Mouse (Mus musculus): Measurements from ENCODE around the gene Hgfac.

Gene Hgfac

DNA sequence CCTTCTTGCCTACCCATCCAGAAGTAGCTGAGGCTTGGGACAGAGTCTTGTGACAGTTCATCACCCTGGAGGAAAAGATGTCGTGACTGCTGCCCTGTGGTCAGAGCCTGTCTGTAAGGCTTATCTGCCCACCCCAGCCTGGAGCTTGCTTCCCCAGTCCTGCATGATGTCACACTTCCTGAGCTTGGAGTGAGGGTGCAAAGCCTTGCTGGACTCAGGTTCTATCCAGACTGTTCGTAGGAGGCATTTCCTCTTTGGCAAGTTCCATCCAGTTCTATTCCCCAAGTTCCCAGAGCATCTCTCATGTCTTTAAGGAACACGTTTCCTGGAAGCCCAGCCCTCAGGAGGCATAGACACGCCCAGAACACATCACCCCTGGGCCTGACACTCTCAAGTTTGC lies 5.5 kb upstream of the Hgfac start:
- in situ Hi-C loops (cut with MboI, MseI): loop anchor here in 1 of 2 experiments (5.0 kb wide), 1 partner anchor 48 kb away; no protein-coding TSS in a partner anchor

DNA sequence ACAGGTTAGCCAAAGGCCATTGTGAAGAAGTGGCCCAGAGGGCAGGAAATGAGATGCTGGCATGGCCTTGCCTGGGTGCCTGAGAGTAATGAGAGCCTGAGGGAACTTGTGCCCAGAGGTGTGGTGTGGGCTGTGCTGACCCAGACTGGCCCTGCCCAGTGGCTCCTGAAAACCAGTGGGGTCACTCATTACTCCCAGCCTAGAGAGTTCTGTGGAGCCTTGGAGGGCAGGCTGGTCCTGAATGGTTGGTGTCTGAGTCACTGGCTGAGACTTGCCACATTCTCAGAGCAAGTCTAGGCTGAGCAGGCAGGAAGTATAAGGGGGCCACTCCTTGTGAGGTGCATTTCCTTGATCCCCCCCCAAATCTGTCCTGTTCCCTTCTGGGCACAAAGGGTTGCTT lies 3.9 kb upstream of the Hgfac start:
- in situ Hi-C loops (cut with MboI, MseI): loop anchor here in 1 of 2 experiments (5.0 kb wide), 1 partner anchor 50 kb away; no protein-coding TSS in a partner anchor

DNA sequence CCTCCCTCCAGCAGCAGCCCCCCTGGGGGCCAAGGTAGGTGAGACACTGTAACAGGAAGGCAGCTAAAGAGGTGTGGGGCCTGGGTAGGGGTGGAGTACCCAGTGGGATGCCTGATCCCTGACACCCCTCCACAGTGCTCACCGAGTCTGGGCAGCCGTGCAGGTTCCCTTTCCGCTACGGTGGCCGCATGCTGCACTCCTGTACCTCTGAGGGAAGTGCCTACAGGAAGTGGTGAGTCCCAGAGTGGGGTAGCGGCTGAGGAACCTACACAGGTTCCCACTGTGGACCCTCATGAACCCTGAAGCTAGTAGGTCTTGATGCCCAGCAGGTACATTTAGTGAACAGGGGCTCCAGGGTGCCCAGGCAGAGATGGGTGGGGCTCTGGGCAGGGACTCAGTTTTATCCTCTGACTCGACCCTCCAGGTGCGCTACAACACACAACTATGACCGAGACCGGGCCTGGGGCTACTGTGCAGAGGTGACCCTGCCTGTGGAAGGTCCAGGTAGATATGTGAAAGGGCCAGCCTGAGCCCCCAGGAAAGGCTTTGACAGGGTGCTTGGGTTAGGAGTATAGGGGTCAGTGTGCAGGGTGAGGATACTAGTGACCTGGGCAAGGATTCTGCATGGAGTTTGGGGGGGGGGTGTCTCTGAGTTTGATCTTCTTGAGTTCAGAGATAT lies 1.3 kb downstream of the Hgfac start:
- in situ Hi-C loops (cut with MboI, MseI): loop anchor here (5.0 kb wide), 2 partner anchors 55 to 125 kb away; no protein-coding TSS in a partner anchor

DNA sequence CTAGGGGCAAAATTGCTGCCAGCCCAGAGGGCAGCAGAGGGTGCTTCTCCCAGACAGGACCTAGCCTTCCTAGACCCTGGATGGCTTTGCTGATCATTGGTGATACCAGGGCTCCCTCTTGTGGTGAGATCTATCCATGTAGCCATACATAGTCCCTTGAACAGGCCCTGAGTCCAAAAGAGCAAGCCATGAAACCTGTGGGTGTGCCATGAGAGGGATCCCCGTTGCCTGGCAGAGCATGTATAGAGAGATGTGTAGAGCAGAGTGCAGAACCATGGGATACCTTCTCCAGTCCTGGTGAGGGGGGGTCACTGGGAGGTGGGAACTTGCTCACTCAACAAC lies 1.8 kb downstream of the Hgfac start:
- in situ Hi-C loops (cut with MboI, MseI): loop anchor here (5.0 kb wide), 2 partner anchors 56 to 126 kb away; no protein-coding TSS in a partner anchor

DNA sequence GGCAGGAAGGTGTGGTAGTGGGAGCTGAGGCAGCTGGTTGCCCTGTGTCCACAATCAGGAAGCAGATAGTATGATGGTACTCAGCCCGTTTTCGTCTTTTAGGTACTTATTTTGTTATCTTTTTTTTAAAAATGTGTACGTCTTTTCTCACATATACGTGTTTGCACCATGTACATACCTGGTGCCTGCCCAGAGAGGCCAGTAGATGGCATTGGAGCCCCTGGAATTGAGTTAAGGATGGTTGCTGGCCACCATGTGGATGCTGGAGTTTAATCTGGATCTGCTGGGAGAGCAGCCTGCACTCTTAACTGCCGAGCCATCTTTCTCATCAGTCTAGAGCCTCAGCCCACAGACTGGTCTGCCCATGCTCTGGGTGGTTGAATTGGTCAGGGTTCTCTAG lies 9.2 kb downstream of the Hgfac start:
- in situ Hi-C loops (cut with MboI, MseI): loop anchor here in 1 of 2 experiments (25.0 kb wide), 1 partner anchor 1463 kb away; no protein-coding TSS in a partner anchor

DNA sequence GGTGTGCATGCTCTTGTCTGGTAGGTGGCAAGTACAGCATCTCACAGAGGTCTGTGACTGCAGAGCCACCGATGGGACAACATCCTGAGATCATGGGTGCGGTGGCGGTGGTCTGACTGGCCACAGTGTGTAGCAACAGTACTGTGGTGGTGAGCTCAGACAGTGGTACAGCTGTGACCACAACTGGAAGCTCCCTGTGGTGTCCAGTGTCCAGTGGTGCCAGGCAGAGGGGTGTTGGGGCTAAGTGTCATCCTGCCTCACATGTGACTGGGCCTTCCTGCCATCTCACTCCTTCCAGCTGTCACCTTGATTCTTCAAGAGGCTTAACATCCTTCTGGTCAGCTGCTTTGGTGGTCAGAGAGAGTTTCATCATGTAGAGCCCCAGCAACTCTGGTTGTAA lies 13.3 kb downstream of the Hgfac start:
- in situ Hi-C loops (cut with MboI, MseI): loop anchor here in 1 of 2 experiments (25.0 kb wide), 1 partner anchor 1467 kb away; no protein-coding TSS in a partner anchor

DNA sequence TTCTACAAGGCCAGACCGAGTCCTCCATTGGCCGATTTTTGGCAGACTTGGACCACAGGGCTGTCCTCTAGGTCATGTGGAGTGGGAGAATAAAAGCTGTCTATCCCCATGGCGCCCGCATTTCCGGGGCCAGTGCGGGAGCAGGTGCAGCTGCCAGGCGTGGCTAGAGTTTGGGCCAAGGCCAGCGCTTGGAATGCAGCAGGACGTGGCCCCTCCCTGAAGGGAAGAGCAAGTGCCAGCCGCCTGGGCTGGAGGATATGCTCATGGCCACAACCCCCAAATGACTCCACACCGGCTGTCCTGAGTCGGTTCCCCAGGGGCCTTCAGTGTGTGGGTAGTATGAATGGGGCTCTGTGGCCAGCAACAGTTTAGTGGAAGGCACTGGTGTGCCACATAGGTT lies 13.8 kb downstream of the Hgfac start:
- in situ Hi-C loops (cut with MboI, MseI): loop anchor here in 1 of 2 experiments (25.0 kb wide), 1 partner anchor 1468 kb away; no protein-coding TSS in a partner anchor

DNA sequence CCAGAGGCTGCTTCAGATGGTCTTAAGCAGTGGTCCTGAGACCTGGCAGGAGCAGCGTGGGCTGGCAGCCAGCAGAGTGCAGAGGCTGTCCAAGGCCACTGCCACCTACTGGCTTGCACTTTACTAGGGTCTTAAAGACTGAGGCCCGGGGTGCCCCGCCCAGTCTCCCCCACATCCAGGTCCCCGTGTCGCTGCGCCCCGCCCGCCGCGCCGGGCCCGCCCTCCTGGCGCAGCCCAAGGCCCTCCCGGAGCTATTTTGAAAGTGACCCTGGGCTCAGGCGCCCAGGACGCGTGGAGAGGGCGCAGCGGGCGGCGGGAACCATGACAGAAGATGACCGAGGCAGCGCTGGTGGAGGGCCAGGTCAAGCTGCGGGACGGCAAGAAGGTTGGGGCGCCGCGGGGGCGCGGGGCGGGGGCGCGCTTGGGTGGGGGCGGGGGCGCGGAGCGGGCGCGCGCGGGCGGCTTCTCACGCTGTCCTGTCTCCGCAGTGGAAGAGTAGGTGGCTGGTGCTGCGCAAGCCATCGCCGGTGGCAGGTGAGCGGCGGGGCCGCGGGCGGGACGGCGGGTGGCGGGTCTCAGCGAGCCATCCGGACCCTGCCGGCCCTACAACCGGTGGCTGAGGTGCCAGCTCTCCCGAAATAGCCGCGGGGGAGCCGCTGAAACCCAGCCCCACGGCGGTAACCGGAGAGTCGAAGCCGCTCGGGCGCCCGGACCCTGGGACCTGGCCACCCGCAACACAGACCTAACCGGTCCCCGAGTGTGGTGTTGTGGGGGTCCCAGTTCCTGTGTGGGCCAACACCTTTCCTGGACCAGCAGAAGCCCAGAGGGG lies 15.5 kb downstream of the Hgfac start, which contains the start of gene Dok7:
TSS of gene Dok7 (plus strand) at position 163 of the 829 bp plus-strand sequence.
- in situ Hi-C loops (cut with MboI, MseI): loop anchor here in 1 of 2 experiments (25.0 kb wide), 1 partner anchor 1470 kb away; no protein-coding TSS in a partner anchor

DNA sequence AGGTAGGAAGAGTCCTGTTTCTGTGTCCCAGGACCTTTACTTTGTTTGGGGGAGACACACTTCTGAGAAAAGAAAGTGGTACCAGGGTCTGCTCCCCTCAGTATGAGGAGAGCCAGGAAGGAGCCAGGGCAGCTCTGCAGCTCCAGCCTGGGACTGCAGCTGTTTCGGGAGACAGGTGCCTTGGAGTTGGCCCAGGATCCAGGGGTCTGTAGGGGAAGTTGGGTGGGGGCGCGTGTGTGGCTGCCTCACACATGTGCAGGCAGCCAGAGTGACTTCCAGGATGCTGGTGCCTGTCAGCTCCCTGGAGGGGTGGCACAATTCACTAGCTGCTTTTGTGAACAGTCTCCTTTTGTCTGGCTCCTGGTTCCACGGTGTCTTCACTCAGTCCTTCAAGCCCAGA lies 16.3 kb downstream of the Hgfac start:
- in situ Hi-C loops (cut with MboI, MseI): loop anchor here in 1 of 2 experiments (25.0 kb wide), 1 partner anchor 1470 kb away; no protein-coding TSS in a partner anchor

DNA sequence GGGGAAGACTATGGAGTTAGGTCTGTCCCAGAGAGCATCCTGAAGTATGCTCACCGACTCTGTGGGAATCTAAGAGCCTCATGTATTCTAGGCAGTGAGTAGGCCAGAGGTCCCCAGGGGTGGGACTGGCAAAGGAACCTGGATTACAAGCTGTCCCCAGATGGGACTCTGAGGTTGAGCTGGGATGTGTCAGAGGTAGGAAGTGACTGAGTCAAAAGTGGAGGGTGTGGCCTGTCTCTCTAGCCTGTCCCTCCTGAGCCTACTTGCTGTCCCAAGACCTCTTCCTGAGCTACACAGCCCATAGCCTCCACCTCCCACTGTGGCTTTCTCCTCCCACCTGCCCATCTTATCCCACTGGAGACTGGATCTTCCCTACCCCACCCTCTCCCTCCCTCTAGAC lies 16.9 kb downstream of the Hgfac start:
- in situ Hi-C loops (cut with MboI, MseI): loop anchor here in 1 of 2 experiments (25.0 kb wide), 1 partner anchor 1471 kb away; no protein-coding TSS in a partner anchor

DNA sequence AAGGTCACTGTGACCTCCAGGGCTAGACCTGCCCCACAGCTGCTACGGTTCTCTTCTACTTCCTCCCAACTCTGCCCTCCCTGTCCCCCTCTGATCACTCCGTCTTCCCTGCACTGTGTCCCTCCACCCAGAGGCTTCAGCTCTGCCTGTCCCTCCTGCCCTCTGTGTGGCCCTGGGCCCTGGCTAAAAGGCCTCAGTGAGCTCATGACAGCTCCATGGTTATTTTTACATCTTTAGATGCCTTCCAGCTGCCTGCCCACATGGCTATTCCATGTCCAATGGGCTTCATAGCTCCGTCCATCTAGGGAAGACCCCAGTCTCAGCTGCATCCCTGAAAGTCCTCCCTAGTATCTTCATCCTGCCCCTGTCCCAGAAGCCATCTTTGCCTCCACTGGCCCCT lies 18.8 kb downstream of the Hgfac start:
- in situ Hi-C loops (cut with MboI, MseI): loop anchor here in 1 of 2 experiments (25.0 kb wide), 1 partner anchor 1473 kb away; no protein-coding TSS in a partner anchor

DNA sequence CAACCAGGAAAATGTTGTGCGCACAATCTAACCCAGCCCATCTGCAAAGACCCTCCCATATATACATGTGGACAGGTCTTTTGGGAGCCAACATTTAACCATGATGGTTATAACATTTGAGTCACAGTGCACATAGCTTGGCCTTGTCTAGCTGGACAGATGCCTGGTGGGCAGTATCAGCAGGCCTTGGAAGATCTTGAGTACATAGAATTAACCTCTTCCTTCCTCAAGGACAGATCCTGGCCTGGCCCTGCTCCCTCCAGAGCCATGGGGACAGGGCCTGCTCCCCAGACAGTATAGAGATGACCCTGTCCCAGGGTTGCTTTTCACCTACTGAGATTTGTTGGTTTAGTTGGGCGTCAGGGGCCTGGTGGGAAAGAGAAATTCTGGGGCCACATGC lies 28.5 kb downstream of the Hgfac start:
- in situ Hi-C loops (cut with MboI, MseI): loop anchor here in 1 of 2 experiments (25.0 kb wide), 1 partner anchor 1483 kb away; no protein-coding TSS in a partner anchor

DNA sequence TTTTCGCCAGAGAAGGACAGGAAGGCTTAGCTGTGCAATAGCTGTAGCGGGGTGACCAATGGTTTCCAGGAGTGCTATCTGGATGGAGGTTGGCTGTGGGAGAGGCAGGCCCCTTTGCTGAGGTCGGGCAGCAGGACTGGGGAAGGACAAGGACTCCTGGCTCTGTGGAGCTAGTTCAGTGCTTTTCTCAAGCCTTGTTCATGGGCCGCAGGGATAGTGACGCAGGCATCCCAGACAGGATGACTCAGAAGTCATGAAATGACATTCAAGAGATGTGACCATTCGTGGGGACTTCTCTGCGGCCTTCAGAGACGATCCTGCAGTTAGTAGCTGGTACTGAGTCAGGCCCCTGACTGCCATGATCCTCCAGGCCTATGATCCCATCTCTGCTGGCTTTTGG lies 29.0 kb downstream of the Hgfac start:
- in situ Hi-C loops (cut with MboI, MseI): loop anchor here in 1 of 2 experiments (25.0 kb wide), 1 partner anchor 1483 kb away; no protein-coding TSS in a partner anchor

DNA sequence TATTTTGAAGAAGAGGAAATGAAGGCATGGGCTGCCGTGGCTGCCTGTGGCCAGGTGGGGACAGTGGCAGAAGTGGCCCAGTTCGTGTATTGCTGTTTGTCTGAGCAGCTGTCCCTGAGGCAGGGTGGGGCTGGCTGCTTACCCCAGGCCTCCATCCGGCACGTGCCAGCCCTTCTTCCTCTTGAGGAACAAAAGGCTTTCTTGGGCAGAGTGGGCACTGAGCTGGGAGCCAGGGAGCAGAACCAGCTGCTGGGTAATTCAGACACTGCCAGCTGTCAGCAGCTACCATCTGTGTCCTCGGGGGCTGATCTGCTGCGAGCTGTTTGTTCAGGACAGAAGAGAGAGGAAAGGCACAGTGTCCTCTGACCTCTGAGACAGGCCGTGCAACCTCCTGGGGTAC lies 29.6 kb downstream of the Hgfac start:
- in situ Hi-C loops (cut with MboI, MseI): loop anchor here in 1 of 2 experiments (25.0 kb wide), 1 partner anchor 1484 kb away; no protein-coding TSS in a partner anchor

DNA sequence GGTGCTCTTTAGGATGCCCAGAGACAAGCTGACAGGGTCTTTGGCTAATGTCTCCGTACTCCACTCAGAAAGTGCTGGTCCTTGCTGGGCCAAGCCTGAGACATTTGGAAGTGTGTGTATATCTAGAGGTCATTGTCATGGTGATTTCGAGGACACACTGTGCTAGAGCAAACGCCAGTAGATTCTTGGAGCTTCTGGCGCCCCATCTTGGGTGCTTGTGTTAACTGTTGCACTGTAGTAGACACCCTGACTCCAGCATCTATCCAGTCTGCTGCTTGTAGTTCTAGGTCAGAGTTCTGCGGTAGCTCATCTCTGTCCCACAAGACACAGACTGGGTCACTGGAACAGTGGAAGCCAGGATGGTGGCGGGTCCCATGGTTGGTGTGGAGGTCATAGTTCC lies 30.5 kb downstream of the Hgfac start:
- in situ Hi-C loops (cut with MboI, MseI): loop anchor here in 1 of 2 experiments (25.0 kb wide), 1 partner anchor 1485 kb away; no protein-coding TSS in a partner anchor

DNA sequence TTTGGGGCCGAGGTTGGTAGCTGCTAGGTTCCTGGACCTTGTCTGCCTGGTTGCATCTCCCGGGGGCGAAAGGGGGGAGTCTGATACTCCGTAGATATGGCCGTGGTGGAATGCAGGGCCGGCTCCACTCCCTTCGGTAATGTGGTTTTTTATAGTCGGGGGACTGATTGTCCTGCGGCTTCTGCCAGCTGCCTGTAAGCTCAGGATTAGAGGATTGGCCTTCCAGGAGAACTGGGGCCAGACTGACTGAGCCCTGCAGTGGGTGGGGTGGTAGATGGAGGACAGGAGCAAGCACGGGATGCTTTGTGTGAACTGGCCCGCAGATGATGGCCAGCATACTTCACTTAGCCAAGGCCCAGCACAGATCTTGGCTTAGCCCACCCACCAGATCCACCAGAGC lies 31.9 kb downstream of the Hgfac start:
- in situ Hi-C loops (cut with MboI, MseI): loop anchor here in 1 of 2 experiments (25.0 kb wide), 1 partner anchor 1486 kb away; no protein-coding TSS in a partner anchor

DNA sequence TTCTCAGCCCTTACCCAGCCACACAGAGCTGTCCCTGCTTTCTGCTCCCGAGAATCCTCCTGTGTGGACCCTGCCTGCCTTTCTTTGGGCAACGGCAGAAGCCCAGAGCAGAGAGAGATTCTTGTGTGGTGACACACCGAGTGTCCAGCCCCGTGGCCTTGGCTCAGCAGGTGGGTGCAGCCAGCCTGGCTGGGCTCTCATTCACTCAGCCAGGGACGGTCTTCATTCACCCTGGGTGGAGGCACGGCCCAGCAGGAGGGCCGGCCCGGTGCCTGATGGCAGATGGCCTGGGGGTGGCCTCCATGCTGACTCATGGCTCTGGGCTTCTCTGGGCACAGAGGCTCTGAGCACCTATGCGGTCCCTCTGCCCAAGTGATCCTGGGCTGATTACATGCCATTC lies 32.7 kb downstream of the Hgfac start:
- in situ Hi-C loops (cut with MboI, MseI): loop anchor here in 1 of 2 experiments (25.0 kb wide), 1 partner anchor 1487 kb away; no protein-coding TSS in a partner anchor

DNA sequence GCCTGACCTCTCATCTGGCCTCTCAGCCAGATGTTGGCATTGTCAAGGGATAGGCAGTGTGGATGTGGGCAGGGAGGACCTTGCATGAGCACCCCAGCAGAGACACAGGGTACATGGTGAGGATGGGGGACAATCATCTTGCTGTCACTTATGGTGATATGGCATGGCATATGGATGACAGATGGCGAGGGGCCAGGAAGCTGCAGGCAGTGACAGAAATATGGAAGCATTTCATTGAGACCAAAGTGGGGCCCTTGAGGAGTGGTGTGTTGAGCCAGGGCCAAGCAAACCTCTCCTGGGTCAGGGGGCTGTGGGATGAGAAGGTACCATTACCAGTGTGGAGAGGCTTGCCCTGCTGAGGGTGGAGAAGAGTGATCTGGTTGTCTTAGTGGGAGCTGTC lies 35.1 kb downstream of the Hgfac start:
- in situ Hi-C loops (cut with MboI, MseI): no loop called here

DNA sequence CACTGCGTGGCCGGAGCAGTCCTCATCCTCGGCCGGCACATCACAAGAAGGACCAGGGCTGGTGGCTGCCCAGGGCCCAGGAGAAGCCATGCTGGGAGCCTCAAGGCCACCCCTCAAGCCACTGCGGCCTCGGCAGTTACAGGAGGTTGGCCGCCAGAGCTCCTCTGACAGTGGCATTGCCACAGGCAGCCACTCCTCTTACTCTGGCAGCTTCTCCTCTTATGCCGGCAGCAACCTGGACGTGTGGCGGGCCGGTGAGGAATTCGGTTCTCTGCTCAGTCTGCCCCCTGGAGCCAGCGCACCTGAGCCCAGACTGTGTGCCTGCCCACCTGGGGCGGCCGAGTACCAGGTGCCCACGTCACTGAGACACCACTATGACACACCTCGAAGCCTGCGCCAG lies 37.8 kb downstream of the Hgfac start:
- in situ Hi-C loops (cut with MboI, MseI): no loop called here

DNA sequence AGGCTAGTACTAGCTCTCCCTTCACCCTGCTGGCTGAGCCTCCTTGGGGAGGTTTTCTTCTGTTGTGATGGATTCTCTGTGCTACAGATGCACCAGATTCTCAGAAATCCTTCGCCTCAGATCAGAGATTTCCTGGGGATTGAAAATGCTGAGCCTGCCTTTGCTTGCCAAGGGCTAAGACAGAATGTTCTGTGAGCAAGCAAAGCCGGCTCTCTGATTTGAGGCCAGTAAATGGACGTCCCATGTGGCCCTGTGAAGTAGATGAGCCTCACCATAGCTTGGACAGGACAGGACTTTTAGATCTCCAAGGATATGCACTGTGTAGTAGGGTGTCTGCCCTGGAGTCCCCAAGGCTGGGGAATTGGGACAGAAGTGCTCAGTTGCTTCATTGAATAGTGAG lies 43.6 kb downstream of the Hgfac start:
- in situ Hi-C loops (cut with MboI, MseI): no loop called here

DNA sequence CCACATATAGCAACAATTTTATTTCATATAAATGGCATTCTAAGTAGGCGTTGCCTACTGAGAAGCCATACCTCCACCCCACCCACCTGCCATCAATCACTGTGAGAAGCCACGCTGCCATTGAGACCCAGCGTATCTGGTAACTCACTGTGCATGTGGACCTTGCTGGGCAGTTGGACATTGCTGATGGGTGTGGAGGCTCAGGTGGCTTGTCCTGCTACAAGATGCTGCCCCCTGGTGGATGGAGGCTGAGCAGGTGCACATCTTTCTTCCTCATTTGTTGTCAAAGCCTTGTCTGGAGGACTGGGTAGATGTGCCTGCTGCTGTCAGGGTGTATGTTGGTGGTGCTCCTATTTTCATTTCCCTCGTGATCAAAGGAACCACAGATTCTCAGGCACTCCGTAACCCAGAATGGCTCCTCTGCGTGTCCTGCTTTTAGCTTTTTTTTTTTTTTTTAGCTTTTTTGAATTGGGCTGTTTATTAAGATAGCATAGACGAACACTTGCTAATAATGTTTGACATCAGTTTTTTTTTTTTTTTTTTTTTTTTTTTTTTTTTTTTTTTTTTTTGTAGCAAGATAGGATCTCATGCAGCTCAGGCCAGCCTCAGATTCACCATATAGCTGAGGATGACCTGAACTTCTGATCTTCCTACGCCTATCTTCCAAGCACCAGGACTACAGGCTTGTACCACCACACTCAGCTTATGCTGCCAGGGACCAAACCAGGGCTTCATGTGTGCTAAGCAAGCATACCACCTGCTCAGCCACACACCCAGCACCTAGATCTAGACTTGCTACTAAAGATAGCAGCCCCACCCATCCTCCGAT lies 47.7 kb downstream of the Hgfac start:
- in situ Hi-C loops (cut with MboI, MseI): no loop called here

Measured in T-helper 17 cell (primary cell).